Mouse (Mus musculus): ENCODE results near the gene Ppan. TPM values are rescaled to one million over a fixed set of nuclear protein-coding genes. Genes with fewer than 3 reads are reported as not detected.

Ppan gene
- 10 to 100 TPM; 51.5 to 79.7 TPM for polyA plus RNA-seq (2017; shearing (Covaris generic))

GRCm38 (mm10) chr9:20887704-20888385 lies at the start of gene Ppan:
Gene Ppan, plus strand, starts transcription at chr9:20888175.

GRCm38 (mm10) chr9:20868448-20869001 lies 19.4 kb upstream of the Ppan start, which contains the start of gene A230050P20Rik:
Gene A230050P20Rik, plus strand, starts transcription at chr9:20868642.

DNA sequence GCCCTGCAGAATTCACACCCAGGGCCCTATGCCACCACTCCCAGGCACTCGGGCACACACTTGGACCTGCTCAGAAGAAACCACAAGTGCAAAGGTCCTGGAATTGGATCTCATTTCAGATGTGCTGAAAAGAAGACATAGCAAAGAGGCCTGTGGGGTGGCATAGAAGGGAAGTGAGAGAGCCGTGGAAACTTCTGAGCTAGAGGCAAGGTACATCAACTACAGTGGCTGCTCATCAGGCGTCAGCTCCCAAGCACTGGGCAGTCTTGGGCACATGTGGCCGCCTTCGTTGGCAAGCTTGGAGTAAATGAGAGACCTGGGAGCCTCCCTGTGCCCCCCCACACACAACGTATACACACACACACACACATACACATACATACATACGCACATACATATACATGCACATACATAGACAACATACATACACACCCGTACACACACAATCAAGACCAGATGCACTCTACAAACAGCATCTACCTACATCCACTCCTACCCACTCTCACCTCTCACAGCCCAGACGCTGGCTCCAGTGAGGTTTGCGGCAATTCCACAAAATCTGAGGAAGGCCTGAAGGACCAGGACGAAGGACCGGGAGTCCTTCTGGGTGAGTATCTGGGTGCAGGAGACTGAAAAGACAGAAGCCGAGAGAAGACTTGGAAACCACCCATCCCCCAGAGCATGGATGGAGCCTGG lies 8.7 kb upstream of the Ppan start, which contains the start of gene Angptl6:
Gene Angptl6, minus strand, starts transcription at position 631 of the 696 bp plus-strand sequence.

GRCm38 (mm10) chr9:20898511-20899073 lies 10.6 kb downstream of the Ppan start, which contains the start of gene Eif3g:
Gene Eif3g, minus strand, starts transcription at chr9:20898623.

Other genes with a start within 250 kb of the Ppan start
- gene Ubl5, start 245.3 kb upstream of the Ppan start, polyA plus RNA-seq (2017; shearing (Covaris generic)): 100 to 1,000 TPM; 410 to 443 TPM
- gene Fbxl12, start 243.4 kb upstream of the Ppan start, polyA plus RNA-seq (2017; shearing (Covaris generic)): 10 to 100 TPM; 38.6 to 46.9 TPM
- 10 to 100 TPM; 23.0 to 28.2 TPM for gene Pin1, start 236.1 kb upstream of the Ppan start, polyA plus RNA-seq (2017; shearing (Covaris generic))
- gene Olfm2, start 141.8 kb upstream of the Ppan start, polyA plus RNA-seq (2017; shearing (Covaris generic)): under 1 TPM; 0.11 to 0.80 TPM
- gene Col5a3, start 73.1 kb upstream of the Ppan start, polyA plus RNA-seq (2017; shearing (Covaris generic)): under 1 TPM in 1 of 2 experiments, not detected in 1; 0.05 TPM
- not detected for gene Rdh8, start 69.7 kb upstream of the Ppan start, polyA plus RNA-seq (2017; shearing (Covaris generic))
- gene A230050P20Rik, start 19.5 kb upstream of the Ppan start, polyA plus RNA-seq (2017; shearing (Covaris generic)): 10 to 100 TPM; 41.6 to 48.0 TPM
- 1 to 10 TPM; 1.7 to 3.3 TPM for gene Angptl6, start 8.4 kb upstream of the Ppan start, polyA plus RNA-seq (2017; shearing (Covaris generic))
- gene Eif3g, start 10.4 kb downstream of the Ppan start, polyA plus RNA-seq (2017; shearing (Covaris generic)): 100 to 1,000 TPM; 206 to 307 TPM
- 10 to 100 TPM; 40.3 to 87.6 TPM for gene Dnmt1, start 71.7 kb downstream of the Ppan start, polyA plus RNA-seq (2017; shearing (Covaris generic))
- gene S1pr2, start 88.6 kb downstream of the Ppan start, polyA plus RNA-seq (2017; shearing (Covaris generic)): 10 to 100 TPM in 1 of 2 experiments, 1 to 10 TPM in 1; 8.7 to 17.8 TPM
- gene Mrpl4, start 114.6 kb downstream of the Ppan start, polyA plus RNA-seq (2017; shearing (Covaris generic)): 100 to 1,000 TPM; 128 to 147 TPM
- gene Icam1, start 127.8 kb downstream of the Ppan start, polyA plus RNA-seq (2017; shearing (Covaris generic)): 100 to 1,000 TPM in 1 of 2 experiments, 10 to 100 TPM in 1; 79.0 to 136 TPM
- gene Icam4, start 141.2 kb downstream of the Ppan start, polyA plus RNA-seq (2017; shearing (Covaris generic)): under 1 TPM; 0.69 to 0.85 TPM
- gene Icam5, start 143.9 kb downstream of the Ppan start, polyA plus RNA-seq (2017; shearing (Covaris generic)): 1 to 10 TPM; 1.3 to 2.1 TPM
- under 1 TPM in 1 of 2 experiments, not detected in 1; 0.47 TPM for gene Zglp1, start 178.9 kb downstream of the Ppan start, polyA plus RNA-seq (2017; shearing (Covaris generic))
- under 1 TPM; 0.21 to 0.48 TPM for gene Gm49373, start 184.9 kb downstream of the Ppan start, polyA plus RNA-seq (2017; shearing (Covaris generic))
- 10 to 100 TPM; 22.0 to 35.0 TPM for gene Fdx1l, start 185.4 kb downstream of the Ppan start, polyA plus RNA-seq (2017; shearing (Covaris generic))
- gene Gm38431, start 203.8 kb downstream of the Ppan start, polyA plus RNA-seq (2017; shearing (Covaris generic)): 1 to 10 TPM in 1 of 2 experiments, under 1 TPM in 1; 0.77 to 2.0 TPM
- gene Raver1, start 203.8 kb downstream of the Ppan start, polyA plus RNA-seq (2017; shearing (Covaris generic)): 10 to 100 TPM; 53.8 to 73.2 TPM
- gene Tyk2, start 243.1 kb downstream of the Ppan start, polyA plus RNA-seq (2017; shearing (Covaris generic)): 10 to 100 TPM; 38.3 to 73.3 TPM